Mouse (Mus musculus): ENCODE measurements at regions not wholly inside any gene's neighbourhood (a gene's known extent, or its start where the extent isn't known, plus 50 kb on each side); places are given as distances from the start of the nearest gene placed in this dataset.
A peak's percentile ranks its signal among the peaks of the same experiment; 100 is the strongest.

DNA sequence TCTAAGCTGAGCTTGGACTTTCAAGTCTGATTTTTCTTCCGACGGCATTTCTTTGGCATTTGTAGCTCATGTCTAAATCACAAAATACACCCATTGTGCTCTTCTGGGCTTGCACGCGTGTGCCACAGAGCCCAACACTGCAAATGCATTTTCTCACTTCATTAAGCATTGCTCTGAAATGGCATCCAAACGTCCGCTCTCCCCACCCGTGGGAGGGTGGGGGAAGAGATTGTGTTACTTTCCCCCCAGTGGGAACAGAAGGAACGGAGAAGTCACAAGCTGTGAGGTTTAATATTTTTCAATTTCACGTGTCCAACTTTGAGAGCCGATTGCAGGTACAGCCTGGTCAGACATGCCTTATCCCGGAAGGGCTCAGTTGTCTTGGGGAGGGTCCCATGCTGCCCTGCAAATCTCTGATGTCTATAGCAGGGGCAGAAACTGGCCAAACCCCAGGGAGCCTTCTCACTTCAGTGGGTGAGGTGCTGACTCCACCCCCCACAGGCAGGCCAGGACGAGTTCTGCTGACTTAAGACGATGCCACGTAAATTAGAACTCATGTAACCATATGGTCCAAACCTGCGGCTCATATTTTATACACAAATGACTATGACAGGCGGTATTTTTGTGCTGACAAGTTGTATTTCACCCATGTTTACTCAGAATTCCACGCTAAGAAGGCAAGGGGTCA lies 371.5 kb upstream of the Nfe2l3 start:
- Histone ChIP-seq H3K4me3 (replicated peaks) (no peak overlapping the region), H3K4me1 (replicated peaks) (no peaks in the 10 kb centered on the region), H3K36me3 (no peaks in the 10 kb centered on the region), H3K27ac (no peak overlapping the region), H3K4me2 (replicated peaks) (no peak overlapping the region), H3K9ac (no peak overlapping the region), H3K9me3 (no peaks in the 10 kb centered on the region), H3K27me3 (replicated peaks) (no peaks in the 10 kb centered on the region)
- 63% methylated on average over 17 of the region's 17 CpGs for WGBS
- ATAC-seq, result no peak

DNA sequence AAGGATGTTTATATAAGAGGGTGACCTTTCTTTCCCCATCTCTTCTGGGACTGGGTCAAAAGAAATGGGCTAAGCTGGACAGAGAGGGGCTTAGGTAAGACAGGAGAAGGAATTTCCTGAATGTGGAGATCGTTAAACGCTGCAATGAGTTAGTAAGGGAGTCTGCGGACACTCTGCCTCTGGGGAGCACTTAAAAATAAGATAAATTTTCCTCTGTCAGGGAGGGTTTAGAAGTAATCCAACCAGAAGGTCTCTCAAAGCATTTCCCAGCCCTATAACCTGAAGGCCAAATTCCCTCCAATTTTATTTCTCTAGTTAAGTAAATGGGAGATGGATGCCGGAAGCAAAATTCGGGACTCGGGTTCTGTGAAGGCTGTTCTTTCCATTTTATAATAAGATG lies 367.3 kb upstream of the Nfe2l3 start:
- Histone ChIP-seq H3K27me3 (replicated peaks) (no peaks in the 10 kb centered on the region), H3K27ac (no peak overlapping the region), H3K36me3 (no peaks in the 10 kb centered on the region), H3K9ac (no peak overlapping the region), H3K4me3 (replicated peaks) (no peak overlapping the region), H3K9me3 (no peaks in the 10 kb centered on the region), H3K4me1 (replicated peaks) (0 out of 2 replicates have a peak, but pooled peaks cover 1% of the 10 kb centered on the region), H3K4me2 (replicated peaks) (no peak overlapping the region)
- 55% methylated on average over 6 of the region's 6 CpGs for WGBS
- ATAC-seq, result no peak

DNA sequence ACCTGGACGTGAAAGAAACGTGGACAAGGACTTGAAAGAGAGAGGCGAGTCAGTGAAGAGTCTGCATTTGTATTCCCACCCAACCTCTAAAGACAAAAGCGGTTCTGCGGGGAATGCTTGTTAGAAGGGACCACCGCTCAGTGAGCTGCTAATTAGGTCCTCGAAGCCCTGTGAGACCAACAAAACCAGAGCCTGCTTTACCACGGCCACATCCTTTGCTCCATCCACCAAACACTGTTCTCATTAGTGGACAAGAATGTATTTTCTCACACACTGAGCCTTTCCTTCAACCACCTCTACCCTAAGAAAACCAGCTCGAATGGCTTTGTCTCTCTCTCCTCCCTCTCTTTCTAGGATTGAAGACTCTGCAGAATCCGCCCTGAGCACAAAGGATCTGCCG lies 365.1 kb upstream of the Nfe2l3 start:
- WGBS, result 86% methylated on average over 11 of the region's 11 CpGs
- Histone ChIP-seq H3K27ac (no peak overlapping the region), H3K4me2 (replicated peaks) (no peak overlapping the region), H3K27me3 (replicated peaks) (no peaks in the 10 kb centered on the region), H3K36me3 (no peaks in the 10 kb centered on the region), H3K4me1 (replicated peaks) (0 out of 2 replicates have a peak, but pooled peaks cover 5% of the 10 kb centered on the region), H3K4me3 (replicated peaks) (no peak overlapping the region), H3K9me3 (no peaks in the 10 kb centered on the region), H3K9ac (no peak overlapping the region)
- ATAC-seq, result no peak

DNA sequence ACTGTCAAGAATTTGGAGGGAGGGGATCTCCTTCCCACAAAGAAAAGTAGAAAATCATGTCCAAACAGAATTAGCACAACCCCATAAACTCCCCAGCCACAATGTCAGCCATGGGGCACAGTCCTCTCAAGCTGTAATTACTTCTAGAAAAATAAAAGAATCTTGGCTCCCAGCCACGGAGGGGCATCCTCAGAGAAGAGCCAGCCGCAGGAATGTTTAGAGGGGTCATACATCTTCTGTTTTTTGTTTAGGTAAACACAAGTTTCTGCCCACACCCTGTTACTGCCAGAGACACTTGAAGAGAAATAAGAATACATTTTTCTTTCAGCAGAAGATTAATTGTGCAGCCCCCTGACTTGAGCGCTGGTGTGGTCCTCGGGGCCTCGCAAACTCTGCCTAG lies 362.5 kb upstream of the Nfe2l3 start:
- H3K27ac ChIP-seq, result no peak overlapping the region
- H3K27me3 ChIP-seq (replicated peaks), result no peaks in the 10 kb centered on the region
- no peak for ATAC-seq
- no peaks in the 10 kb centered on the region for H3K9me3 ChIP-seq
- H3K4me2 ChIP-seq (replicated peaks), result no peak overlapping the region
- H3K4me3 ChIP-seq (replicated peaks), result no peak overlapping the region
- 32% methylated on average over 5 of the region's 5 CpGs for WGBS
- H3K36me3 ChIP-seq, result no peaks in the 10 kb centered on the region
- no peak overlapping the region for H3K9ac ChIP-seq
- H3K4me1 ChIP-seq (replicated peaks), result 0 out of 2 replicates have a peak, but pooled peaks cover 5% of the 10 kb centered on the region

DNA sequence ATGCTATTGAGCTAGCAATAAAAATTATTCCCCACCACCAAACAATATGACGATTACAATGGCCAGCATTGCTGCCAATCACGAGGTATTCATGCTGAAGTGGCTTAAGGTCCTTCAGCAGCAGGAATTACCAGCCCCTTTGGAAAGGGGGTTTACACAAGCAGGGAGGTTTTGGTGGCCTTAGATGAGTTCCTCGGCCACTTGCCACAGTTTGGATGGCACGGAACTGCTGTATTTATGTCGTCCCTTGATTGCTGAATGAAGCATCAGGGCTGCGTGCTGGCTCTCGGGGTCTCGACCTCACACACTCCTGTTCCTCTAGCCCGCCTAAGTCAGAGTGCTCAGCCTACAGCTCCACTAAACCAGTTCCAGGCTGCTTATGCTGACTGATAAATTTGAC lies 361.2 kb upstream of the Nfe2l3 start:
- H3K9ac ChIP-seq, result no peak overlapping the region

DNA sequence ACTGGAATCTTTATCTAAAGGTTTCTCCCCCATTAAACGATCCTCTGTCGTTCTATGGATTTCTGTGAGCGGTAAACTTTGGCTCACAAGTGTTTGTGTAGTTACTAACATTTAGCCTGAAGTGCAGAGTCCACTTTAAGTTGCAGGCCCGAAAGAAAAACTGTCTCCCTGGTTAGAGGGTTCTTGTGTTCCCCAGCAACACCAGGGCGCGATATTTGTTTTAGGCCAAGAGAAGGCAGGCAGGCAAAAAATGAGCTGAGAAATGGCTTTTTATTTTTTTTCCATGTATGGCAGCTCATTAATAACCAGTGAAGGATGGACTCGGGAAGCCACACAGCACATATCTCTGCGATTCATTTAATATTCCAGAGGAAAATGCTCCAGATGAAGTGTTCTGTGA lies 357.4 kb upstream of the Nfe2l3 start:
- H3K4me1 ChIP-seq (replicated peaks), result peaks cover 15% of the 10 kb centered on the region; the same call in 1 of the 2 replicates
- no peak overlapping the region for H3K9ac ChIP-seq
- H3K9me3 ChIP-seq, result no peaks in the 10 kb centered on the region
- H3K36me3 ChIP-seq, result no peaks in the 10 kb centered on the region
- H3K4me3 ChIP-seq (replicated peaks), result no peak overlapping the region
- no peak for ATAC-seq
- 33% methylated on average over 8 of the region's 8 CpGs for WGBS
- H3K27ac ChIP-seq, result no peak overlapping the region
- no peak overlapping the region for H3K4me2 ChIP-seq (replicated peaks)
- no peaks in the 10 kb centered on the region for H3K27me3 ChIP-seq (replicated peaks)

More for the DNA sequence above, 361.2 kb upstream of the Nfe2l3 start:
- ATAC-seq, result no peak
- H3K4me2 ChIP-seq (replicated peaks), result no peak overlapping the region
- WGBS, result 55% methylated on average over 9 of the region's 9 CpGs
- no peaks in the 10 kb centered on the region for H3K9me3 ChIP-seq
- H3K27ac ChIP-seq, result no peak overlapping the region
- no peaks in the 10 kb centered on the region for H3K27me3 ChIP-seq (replicated peaks)
- H3K36me3 ChIP-seq, result no peaks in the 10 kb centered on the region
- H3K4me3 ChIP-seq (replicated peaks), result no peak overlapping the region
- 0 out of 2 replicates have a peak, but pooled peaks cover 5% of the 10 kb centered on the region for H3K4me1 ChIP-seq (replicated peaks)

DNA sequence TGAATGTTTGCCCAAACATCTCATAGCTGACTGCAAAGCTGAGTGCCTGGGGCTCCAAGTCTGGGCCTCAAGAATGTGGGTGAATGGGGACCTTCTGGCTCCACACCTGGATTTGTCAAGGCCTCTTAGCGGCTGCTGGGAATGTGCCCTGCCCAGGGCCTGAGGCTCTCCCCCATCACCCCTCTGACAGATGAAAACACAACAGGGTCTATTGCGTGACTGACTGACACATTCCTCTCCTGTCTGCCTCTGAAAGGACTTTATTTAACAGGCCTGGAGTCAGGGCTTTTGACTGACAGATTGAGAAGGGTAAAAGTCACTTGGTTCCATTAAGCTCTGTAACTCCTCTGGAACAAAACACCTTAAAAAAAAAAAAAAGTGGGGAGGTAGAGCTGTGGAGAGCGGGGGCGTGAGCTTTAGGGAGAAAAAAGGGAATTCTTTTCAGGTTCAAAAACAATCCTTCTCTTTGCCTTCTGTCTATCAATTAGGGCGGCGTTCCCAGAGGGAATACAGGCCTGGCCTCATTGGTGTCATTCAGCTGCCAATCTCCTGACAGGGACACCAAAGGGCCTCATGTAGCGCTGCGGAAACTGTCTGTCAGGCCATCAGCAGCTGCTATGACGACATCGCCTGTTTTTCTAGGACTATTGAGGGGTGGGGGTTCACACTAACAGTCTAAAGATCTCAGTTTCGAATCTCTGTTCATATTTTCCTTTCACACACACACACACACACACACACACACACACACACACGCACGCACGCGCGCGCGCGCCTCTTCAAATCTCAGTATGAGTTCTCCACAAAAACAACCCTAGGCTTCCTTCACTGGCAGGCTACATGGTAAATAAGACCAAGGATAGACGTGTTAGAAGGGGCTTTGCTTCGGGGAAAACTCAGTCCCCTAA lies 355.4 kb upstream of the Nfe2l3 start:
- Histone ChIP-seq H3K27ac (no peak overlapping the region), H3K4me3 (replicated peaks) (no peak overlapping the region), H3K4me1 (replicated peaks) (peaks cover 10% of the 10 kb centered on the region; the same call in 1 of the 2 replicates), H3K27me3 (replicated peaks) (no peaks in the 10 kb centered on the region), H3K9ac (peak overlapping the region; percentile 3; the same call in 1 of the 2 replicates), H3K4me2 (replicated peaks) (no peak overlapping the region), H3K9me3 (no peaks in the 10 kb centered on the region), H3K36me3 (no peaks in the 10 kb centered on the region)
- 85% methylated on average over 21 of the region's 21 CpGs for WGBS
- ATAC-seq, result no peak

DNA sequence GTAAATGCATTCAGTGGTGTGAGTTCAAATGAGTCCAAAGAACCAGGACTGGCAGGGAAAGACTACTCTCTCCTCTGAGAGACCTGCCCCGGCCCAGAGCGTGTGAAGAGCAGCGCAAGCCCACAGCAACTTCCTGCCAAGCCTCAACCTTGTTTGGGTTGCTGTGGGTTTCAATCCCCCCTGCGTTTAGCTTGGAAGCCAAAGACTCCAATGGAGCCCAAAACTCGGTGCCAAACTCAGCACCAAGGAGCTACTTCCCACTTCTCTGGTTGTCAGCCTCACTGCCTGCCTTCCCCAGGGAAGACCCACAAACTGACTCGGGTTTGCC lies 354.7 kb upstream of the Nfe2l3 start:
- H3K4me2 ChIP-seq (replicated peaks), result no peak overlapping the region

DNA sequence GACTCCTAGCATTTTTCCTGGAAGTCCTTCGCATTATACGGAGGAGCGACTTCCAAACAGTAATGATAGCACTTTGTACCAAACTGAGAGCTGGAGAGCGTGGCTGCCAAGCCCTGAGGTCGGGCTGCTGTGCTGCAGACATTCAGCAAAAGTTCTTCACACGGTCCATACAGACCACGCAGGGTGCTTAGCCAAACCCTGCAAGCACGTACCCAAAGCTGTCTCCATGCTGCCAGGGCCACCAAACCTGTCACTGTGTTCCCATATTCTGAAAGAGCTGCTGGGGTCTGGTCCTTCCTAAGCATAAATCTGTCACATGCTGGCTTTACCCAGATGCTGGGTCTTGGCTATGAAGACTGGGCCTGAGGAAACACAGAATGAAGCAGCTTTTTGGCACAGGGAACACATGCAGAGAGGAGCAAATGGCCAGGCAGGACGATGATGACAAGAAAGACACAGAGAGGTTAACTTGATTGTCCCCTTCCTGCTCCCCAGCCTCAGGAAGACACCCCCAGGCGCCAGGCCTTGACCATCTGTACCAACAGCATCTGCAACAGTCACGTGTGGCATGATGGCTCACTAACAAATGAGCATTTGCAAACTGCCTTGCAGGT lies 354.0 kb upstream of the Nfe2l3 start:
- Histone ChIP-seq H3K9ac (no peak overlapping the region; the same call in 1 of the 2 replicates), H3K27ac (no peak overlapping the region), H3K4me2 (replicated peaks) (no peak overlapping the region), H3K9me3 (no peaks in the 10 kb centered on the region), H3K36me3 (no peaks in the 10 kb centered on the region), H3K4me3 (replicated peaks) (no peak overlapping the region), H3K4me1 (replicated peaks) (peaks cover 10% of the 10 kb centered on the region; the same call in 1 of the 2 replicates), H3K27me3 (replicated peaks) (no peaks in the 10 kb centered on the region)
- WGBS, result 67% methylated on average over 11 of the region's 11 CpGs
- ATAC-seq, result no peak

More for the DNA sequence above, 354.7 kb upstream of the Nfe2l3 start:
- Histone ChIP-seq H3K27me3 (replicated peaks) (no peaks in the 10 kb centered on the region), H3K9ac (no peak overlapping the region; the same call in 1 of the 2 replicates), H3K27ac (no peak overlapping the region), H3K36me3 (no peaks in the 10 kb centered on the region), H3K4me1 (replicated peaks) (peaks cover 10% of the 10 kb centered on the region; the same call in 1 of the 2 replicates), H3K4me3 (replicated peaks) (no peak overlapping the region), H3K9me3 (no peaks in the 10 kb centered on the region)
- WGBS, result 73% methylated on average over 6 of the region's 6 CpGs
- ATAC-seq, result no peak

DNA sequence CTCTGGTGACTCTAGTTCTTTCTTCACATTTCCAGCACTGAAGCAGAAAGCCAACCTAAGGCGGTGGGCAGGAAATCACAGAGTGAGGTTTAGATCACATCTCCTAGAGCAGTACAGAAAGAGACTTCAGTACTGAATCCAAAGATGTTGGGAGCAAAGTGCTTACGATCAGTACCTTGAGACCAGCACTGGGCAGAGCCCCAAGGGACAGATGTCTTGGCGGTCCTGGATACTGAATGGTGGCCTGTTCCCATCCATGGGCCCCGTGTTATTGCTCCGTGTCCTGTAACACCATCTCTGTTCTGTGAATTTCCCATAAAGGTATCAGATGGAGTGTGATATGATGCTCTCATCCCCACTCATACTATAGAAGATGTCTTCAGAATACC lies 353.5 kb upstream of the Nfe2l3 start:
- H3K4me1 ChIP-seq (replicated peaks), result peaks cover 10% of the 10 kb centered on the region; the same call in 1 of the 2 replicates
- H3K27me3 ChIP-seq (replicated peaks), result no peaks in the 10 kb centered on the region
- no peak overlapping the region for H3K4me2 ChIP-seq (replicated peaks)
- no peaks in the 10 kb centered on the region for H3K36me3 ChIP-seq
- no peaks in the 10 kb centered on the region for H3K9me3 ChIP-seq
- H3K4me3 ChIP-seq (replicated peaks), result no peak overlapping the region
- ATAC-seq, result no peak
- H3K27ac ChIP-seq, result no peak overlapping the region
- H3K9ac ChIP-seq, result no peak overlapping the region
- WGBS, result 94% methylated on average over 5 of the region's 5 CpGs

DNA sequence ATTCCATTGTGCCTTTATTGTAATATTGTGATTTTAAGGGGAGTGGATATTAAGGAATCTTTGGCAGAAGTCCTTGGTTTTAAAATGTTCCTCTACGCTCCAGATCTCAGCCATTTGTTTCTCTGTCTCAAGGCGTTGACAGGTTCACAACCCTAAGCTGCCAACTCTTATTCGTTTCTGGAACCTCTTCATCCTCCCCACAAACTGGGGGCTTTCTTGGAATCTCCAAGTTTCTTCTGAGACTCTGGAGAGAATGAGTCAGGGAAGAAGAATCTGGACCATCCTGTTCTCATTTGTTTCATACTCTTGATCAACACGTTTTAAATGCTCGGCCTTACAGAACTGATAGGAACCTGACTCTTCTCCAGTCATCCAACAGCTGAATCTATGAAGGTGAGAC lies 351.4 kb upstream of the Nfe2l3 start:
- Histone ChIP-seq H3K4me2 (replicated peaks) (no peak overlapping the region), H3K9me3 (no peaks in the 10 kb centered on the region), H3K9ac (no peak overlapping the region), H3K4me3 (replicated peaks) (no peak overlapping the region), H3K27me3 (replicated peaks) (no peaks in the 10 kb centered on the region), H3K27ac (no peak overlapping the region), H3K36me3 (no peaks in the 10 kb centered on the region), H3K4me1 (replicated peaks) (peaks cover 10% of the 10 kb centered on the region; the same call in 1 of the 2 replicates)
- no peak for ATAC-seq
- 67% methylated on average over 5 of the region's 5 CpGs for WGBS

DNA sequence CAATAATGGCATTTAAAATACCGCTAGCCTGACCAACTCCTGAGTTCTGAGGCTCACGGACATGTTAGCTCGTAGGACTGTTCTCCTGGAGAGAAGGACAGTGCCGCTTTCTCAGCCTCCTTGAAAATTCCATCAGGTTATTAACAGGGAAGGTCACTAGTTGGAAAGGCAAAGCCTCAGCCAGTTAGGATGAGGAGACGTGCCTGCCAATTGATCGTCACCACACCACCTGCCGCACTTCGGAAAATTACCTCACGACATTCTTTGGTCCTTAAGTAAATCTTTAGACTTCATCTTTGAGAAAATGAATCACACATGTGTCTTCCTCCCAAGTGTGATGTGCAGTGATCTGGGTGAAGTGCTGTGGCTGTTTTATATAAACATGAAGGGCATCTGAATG lies 347.8 kb upstream of the Nfe2l3 start:
- no peak overlapping the region for H3K27ac ChIP-seq
- 69% methylated on average over 9 of the region's 9 CpGs for WGBS
- H3K27me3 ChIP-seq (replicated peaks), result no peaks in the 10 kb centered on the region
- no peak overlapping the region for H3K9ac ChIP-seq
- H3K36me3 ChIP-seq, result no peaks in the 10 kb centered on the region
- H3K9me3 ChIP-seq, result no peaks in the 10 kb centered on the region
- ATAC-seq, result no peak
- no peak overlapping the region for H3K4me3 ChIP-seq (replicated peaks)
- no peaks in the 10 kb centered on the region for H3K4me1 ChIP-seq (replicated peaks)
- no peak overlapping the region for H3K4me2 ChIP-seq (replicated peaks)
